Mouse (Mus musculus): Measurements from ENCODE around the gene Zfp787. TPM values are rescaled to one million over a fixed set of nuclear protein-coding genes. Genes with fewer than 3 reads are reported as not detected.

The Zfp787 gene
- polyA plus RNA-seq, 1 experiment from 2014 or later = 14.6 TPM

- peaks cover 2% of the 10 kb centered on the region; the same call in 1 of the 2 replicates for H3K4me1 ChIP-seq (replicated peaks; ENCODE audit: control insufficient read depth, insufficient read depth, low read length)
- ATAC-seq (replicated peaks; ENCODE audit: low FRiP score, low TSS enrichment, low read depth) (no peak), DNase-seq (ENCODE audit: low spot score) (no peak)
- H3K9ac ChIP-seq (ENCODE audit: low read length) = no peak overlapping the region
- H3K27me3 ChIP-seq (replicated peaks; ENCODE audit: control insufficient read depth, insufficient read depth, low read length) = no peaks in the 10 kb centered on the region
- WGBS = 87% methylated on average over 7 of the region's 7 CpGs
- H3K36me3 ChIP-seq (ENCODE audit: control insufficient read depth, insufficient read depth, low read length) = peaks cover 6% of the 10 kb centered on the region; the same call in 1 of the 2 replicates
- H3K27ac ChIP-seq (ENCODE audit: low read depth) = peak overlapping the region; percentile 29; the same call in 1 of the 2 replicates
- H3K4me2 ChIP-seq (ENCODE audit: low read length) = no peak overlapping the region
- H3K4me3 ChIP-seq (ENCODE audit: low read depth, low read length) = no peak overlapping the region
- no peaks in the 10 kb centered on the region for H3K9me3 ChIP-seq (ENCODE audit: control insufficient read depth, low read length)
These were observed 9.4 kb downstream of the Zfp787 start for GRCm38 (mm10) chr7:6146194-6146981.

DNA sequence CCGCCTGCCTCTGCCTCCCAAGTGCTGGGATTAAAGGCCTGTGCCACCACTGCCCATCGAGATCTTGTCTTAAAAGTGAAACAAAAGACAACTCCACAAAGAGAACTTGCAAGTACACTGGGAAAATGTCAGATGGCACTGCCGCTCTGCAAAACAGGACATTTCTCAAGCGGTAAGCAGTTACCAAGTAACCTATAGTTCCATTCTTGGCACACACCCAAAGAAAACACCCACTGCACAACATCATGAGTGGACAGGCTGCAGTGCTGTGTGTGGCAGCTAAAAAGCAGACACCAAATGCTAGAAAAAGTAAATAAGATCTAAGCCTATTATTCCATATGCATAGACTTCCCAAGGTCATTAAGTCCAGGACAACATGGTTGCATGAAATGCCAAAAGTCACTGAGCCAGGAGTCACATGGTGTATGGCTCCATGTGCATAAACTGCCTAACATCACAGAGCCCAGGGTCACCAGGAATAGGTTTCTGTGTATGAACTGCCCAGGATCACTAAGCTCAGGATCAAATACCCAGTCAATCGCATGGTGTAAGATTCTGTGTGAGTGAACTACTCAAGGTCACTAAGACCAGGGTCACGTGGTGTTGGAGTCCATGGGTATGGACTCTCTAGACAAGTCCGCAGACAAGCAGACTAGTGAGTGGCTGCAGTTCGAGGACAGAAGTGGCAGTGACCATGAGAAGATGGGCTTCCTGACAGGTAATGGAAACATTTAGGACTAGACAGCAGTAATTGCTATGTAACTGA is 10.2 kb downstream of the Zfp787 start:
- Histone ChIP-seq H3K9me3 (ENCODE audit: control insufficient read depth, low read length) (no peaks in the 10 kb centered on the region), H3K4me2 (ENCODE audit: low read length) (no peak overlapping the region), H3K27me3 (replicated peaks; ENCODE audit: control insufficient read depth, insufficient read depth, low read length) (no peaks in the 10 kb centered on the region), H3K9ac (ENCODE audit: low read length) (no peak overlapping the region), H3K27ac (ENCODE audit: low read depth) (peak overlapping the region; percentile 29; the same call in 1 of the 2 replicates), H3K36me3 (ENCODE audit: control insufficient read depth, insufficient read depth, low read length) (peaks cover 6% of the 10 kb centered on the region; the same call in 1 of the 2 replicates), H3K4me3 (ENCODE audit: low read depth, low read length) (no peak overlapping the region), H3K4me1 (replicated peaks; ENCODE audit: control insufficient read depth, insufficient read depth, low read length) (peaks cover 2% of the 10 kb centered on the region; the same call in 1 of the 2 replicates)
- peak; percentile 17; the same call in 1 of the 2 replicates for ATAC-seq (replicated peaks; ENCODE audit: low FRiP score, low TSS enrichment, low read depth)
- WGBS = 87% methylated on average over 8 of the region's 8 CpGs
- DNase-seq (ENCODE audit: low spot score) = no peak

GRCm38 (mm10) chr7:6143991-6144531 is 11.7 kb downstream of the Zfp787 start:
- DNase-seq (ENCODE audit: low spot score) = no peak
- no peak overlapping the region for H3K4me2 ChIP-seq (ENCODE audit: low read length)
- no peak overlapping the region for H3K9ac ChIP-seq (ENCODE audit: low read length)
- no peaks in the 10 kb centered on the region for H3K27me3 ChIP-seq (replicated peaks; ENCODE audit: control insufficient read depth, insufficient read depth, low read length)
- H3K27ac ChIP-seq (ENCODE audit: low read depth) = no peak overlapping the region
- 84% methylated on average over 2 of the region's 2 CpGs for WGBS
- ATAC-seq (replicated peaks; ENCODE audit: low FRiP score, low TSS enrichment, low read depth) = no peak
- H3K36me3 ChIP-seq (ENCODE audit: control insufficient read depth, insufficient read depth, low read length) = peaks cover 17% of the 10 kb centered on the region; the same call in 1 of the 2 replicates
- no peak overlapping the region for H3K4me3 ChIP-seq (ENCODE audit: low read depth, low read length)
- H3K4me1 ChIP-seq (replicated peaks; ENCODE audit: control insufficient read depth, insufficient read depth, low read length) = peaks cover 2% of the 10 kb centered on the region; the same call in 1 of the 2 replicates
- H3K9me3 ChIP-seq (ENCODE audit: control insufficient read depth, low read length) = no peaks in the 10 kb centered on the region

GRCm38 (mm10) chr7:6139295-6139694 is 16.5 kb downstream of the Zfp787 start:
- H3K4me2 ChIP-seq (ENCODE audit: low read length) = no peak overlapping the region
- H3K27me3 ChIP-seq (replicated peaks; ENCODE audit: control insufficient read depth, insufficient read depth, low read length) = no peaks in the 10 kb centered on the region
- no peak overlapping the region for H3K27ac ChIP-seq (ENCODE audit: low read depth)
- ATAC-seq (replicated peaks; ENCODE audit: low FRiP score, low TSS enrichment, low read depth) = no peak
- no peaks in the 10 kb centered on the region for H3K9me3 ChIP-seq (ENCODE audit: control insufficient read depth, low read length)
- H3K36me3 ChIP-seq (ENCODE audit: control insufficient read depth, insufficient read depth, low read length) = peaks cover 32% of the 10 kb centered on the region; the same call in 1 of the 2 replicates
- 66% methylated on average over 3 of the region's 3 CpGs for WGBS
- no peaks in the 10 kb centered on the region for H3K4me1 ChIP-seq (replicated peaks; ENCODE audit: control insufficient read depth, insufficient read depth, low read length)
- H3K9ac ChIP-seq (ENCODE audit: low read length) = no peak overlapping the region
- no peak overlapping the region for H3K4me3 ChIP-seq (ENCODE audit: low read depth, low read length)
- DNase-seq (ENCODE audit: low spot score) = no peak

DNA sequence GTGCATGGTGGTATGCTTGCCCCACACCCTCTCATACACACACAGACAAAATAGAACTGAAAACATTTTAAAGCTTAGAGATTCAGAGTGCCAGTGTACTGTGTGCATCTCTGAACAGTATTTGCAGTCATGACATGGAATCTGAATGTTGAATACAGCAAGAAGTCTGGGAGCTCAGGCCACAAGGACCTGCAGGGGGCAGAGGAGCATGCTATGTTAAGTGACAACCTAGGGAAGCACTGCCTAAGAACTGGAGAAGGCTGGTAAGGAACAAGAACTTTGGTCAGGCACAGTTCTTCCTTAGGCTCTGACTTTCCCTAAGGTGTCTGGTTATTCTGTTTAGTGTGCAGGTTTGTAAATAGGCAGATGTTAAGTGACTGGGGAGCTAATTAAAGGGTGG is 19.3 kb downstream of the Zfp787 start:
- Histone ChIP-seq H3K4me3 (ENCODE audit: low read depth, low read length) (no peak overlapping the region), H3K9me3 (ENCODE audit: control insufficient read depth, low read length) (peaks cover 19% of the 10 kb centered on the region), H3K9ac (ENCODE audit: low read length) (no peak overlapping the region), H3K36me3 (ENCODE audit: control insufficient read depth, insufficient read depth, low read length) (peaks cover 54% of the 10 kb centered on the region), H3K27ac (ENCODE audit: low read depth) (no peak overlapping the region), H3K4me2 (ENCODE audit: low read length) (no peak overlapping the region), H3K27me3 (replicated peaks; ENCODE audit: control insufficient read depth, insufficient read depth, low read length) (no peaks in the 10 kb centered on the region), H3K4me1 (replicated peaks; ENCODE audit: control insufficient read depth, insufficient read depth, low read length) (no peaks in the 10 kb centered on the region)
- DNase-seq (ENCODE audit: low spot score) (no peak), ATAC-seq (replicated peaks; ENCODE audit: low FRiP score, low TSS enrichment, low read depth) (no peak)

- WGBS = 78% methylated on average over 30 of the region's 30 CpGs
- H3K4me2 ChIP-seq (ENCODE audit: low read length) = no peak overlapping the region
- H3K4me1 ChIP-seq (replicated peaks; ENCODE audit: control insufficient read depth, insufficient read depth, low read length) = no peaks in the 10 kb centered on the region
- peaks cover 23% of the 10 kb centered on the region for H3K9me3 ChIP-seq (ENCODE audit: control insufficient read depth, low read length)
- no peaks in the 10 kb centered on the region for H3K27me3 ChIP-seq (replicated peaks; ENCODE audit: control insufficient read depth, insufficient read depth, low read length)
- ATAC-seq (replicated peaks; ENCODE audit: low FRiP score, low TSS enrichment, low read depth) (no peak), DNase-seq (ENCODE audit: low spot score) (no peak)
- peaks cover 45% of the 10 kb centered on the region for H3K36me3 ChIP-seq (ENCODE audit: control insufficient read depth, insufficient read depth, low read length)
- no peak overlapping the region for H3K27ac ChIP-seq (ENCODE audit: low read depth)
- H3K9ac ChIP-seq (ENCODE audit: low read length) = no peak overlapping the region
- H3K4me3 ChIP-seq (ENCODE audit: low read depth, low read length) = no peak overlapping the region
These were observed 23.2 kb downstream of the Zfp787 start for GRCm38 (mm10) chr7:6132646-6133045.

DNA sequence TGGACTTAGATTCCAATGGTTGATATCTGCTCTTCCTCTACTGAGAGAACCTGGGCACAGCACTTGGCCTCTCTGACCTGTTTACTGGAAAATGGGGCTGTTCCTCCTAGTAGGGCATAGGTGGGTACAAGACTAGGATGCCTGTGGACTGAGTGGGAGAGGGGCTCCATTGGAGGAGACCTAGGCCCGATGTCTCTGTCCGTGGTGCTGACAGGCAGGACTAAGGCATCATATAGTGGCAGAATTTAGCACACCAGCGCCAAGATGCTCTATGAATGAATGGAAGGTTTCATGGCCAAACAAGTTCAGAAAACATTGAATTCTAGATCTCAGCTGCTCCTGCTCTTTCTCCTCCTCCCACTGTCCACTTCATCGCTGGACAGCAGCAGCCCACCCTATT is 25.5 kb downstream of the Zfp787 start:
- Histone ChIP-seq H3K27me3 (replicated peaks; ENCODE audit: control insufficient read depth, insufficient read depth, low read length) (no peaks in the 10 kb centered on the region), H3K36me3 (ENCODE audit: control insufficient read depth, insufficient read depth, low read length) (peaks cover 39% of the 10 kb centered on the region), H3K9me3 (ENCODE audit: control insufficient read depth, low read length) (peaks cover 23% of the 10 kb centered on the region), H3K9ac (ENCODE audit: low read length) (no peak overlapping the region), H3K4me3 (ENCODE audit: low read depth, low read length) (no peak overlapping the region), H3K27ac (ENCODE audit: low read depth) (no peak overlapping the region), H3K4me2 (ENCODE audit: low read length) (no peak overlapping the region), H3K4me1 (replicated peaks; ENCODE audit: control insufficient read depth, insufficient read depth, low read length) (no peaks in the 10 kb centered on the region)
- ATAC-seq (replicated peaks; ENCODE audit: low FRiP score, low TSS enrichment, low read depth) (no peak), DNase-seq (ENCODE audit: low spot score) (no peak)
- 30% methylated on average over 4 of the region's 4 CpGs for WGBS

- H3K27ac ChIP-seq (ENCODE audit: low read depth) = no peak overlapping the region
- DNase-seq (ENCODE audit: low spot score) (peak; percentile 75), ATAC-seq (replicated peaks; ENCODE audit: low FRiP score, low TSS enrichment, low read depth) (peak; percentile 69)
- H3K36me3 ChIP-seq (ENCODE audit: control insufficient read depth, insufficient read depth, low read length) = peaks cover 6% of the 10 kb centered on the region
- peaks cover 7% of the 10 kb centered on the region; the same call in 1 of the 2 replicates for H3K9me3 ChIP-seq (ENCODE audit: control insufficient read depth, low read length)
- WGBS = 35% methylated on average over 7 of the region's 7 CpGs
- H3K4me2 ChIP-seq (ENCODE audit: low read length) = no peak overlapping the region
- no peaks in the 10 kb centered on the region for H3K4me1 ChIP-seq (replicated peaks; ENCODE audit: control insufficient read depth, insufficient read depth, low read length)
- no peaks in the 10 kb centered on the region for H3K27me3 ChIP-seq (replicated peaks; ENCODE audit: control insufficient read depth, insufficient read depth, low read length)
- no peak overlapping the region for H3K4me3 ChIP-seq (ENCODE audit: low read depth, low read length)
- H3K9ac ChIP-seq (ENCODE audit: low read length) = no peak overlapping the region
These were observed 28.9 kb downstream of the Zfp787 start for GRCm38 (mm10) chr7:6126690-6127448.
